ENCODE assay signal across 12 mouse cellular contexts in genomic region chr3:102743781-102744471, GRCm38 (mm10). TPM values are rescaled to one million over a fixed set of nuclear protein-coding genes. Genes with fewer than 3 reads are reported as not detected.
A peak's percentile ranks its signal among the peaks of the same experiment; 100 is the strongest.
DNase-seq lines count a peak whose midpoint lies in the region; ATAC-seq and TF ChIP-seq lines count a peak whose summit lies in the region.
"Had no signal": no experiment of that assay in that cellular context is flagged by ENCODE, and none has a peak within 500 bp of the region (broad histone marks: within the 10 kb centered on the region; RNA-seq: fewer than 3 reads in every experiment).

No protein-coding gene starts in this region.

- H3K4me2 ChIP-seq in heart, embryonic 16.5 days (ENCODE audit: low read depth, low read length) = no peak overlapping the region
- H3K4me2 ChIP-seq in lung, embryonic 16.5 days (ENCODE audit: low read depth, low read length) = no peak overlapping the region
- no peak overlapping the region for H3K4me2 ChIP-seq in forebrain, embryonic 16.5 days (ENCODE audit: low read length)
- H3K4me2 ChIP-seq in stomach, embryonic 16.5 days (ENCODE audit: low read depth, low read length) = no peak overlapping the region

- H3K36me3 ChIP-seq in heart, embryonic 16.5 days (ENCODE audit: control insufficient read depth, insufficient read depth) = no peaks in the 10 kb centered on the region
- no peaks in the 10 kb centered on the region for H3K36me3 ChIP-seq in lung, embryonic 16.5 days (ENCODE audit: control insufficient read depth, insufficient read depth, low read length)
- no peaks in the 10 kb centered on the region for H3K36me3 ChIP-seq in forebrain, embryonic 16.5 days (ENCODE audit: control insufficient read depth, insufficient read depth)
- H3K36me3 ChIP-seq in stomach, embryonic 16.5 days (ENCODE audit: control insufficient read depth, insufficient read depth, low read length) = no peaks in the 10 kb centered on the region

- peak overlapping the region; percentile 64 for H3K27ac ChIP-seq in heart, embryonic 16.5 days (ENCODE audit: low read length)
- peak overlapping the region; percentile 79 for H3K27ac ChIP-seq in lung, embryonic 16.5 days (ENCODE audit: low read length)
- no peak overlapping the region for H3K27ac ChIP-seq in forebrain, embryonic 16.5 days (ENCODE audit: low read length)
- peak overlapping the region; percentile 80 for H3K27ac ChIP-seq in stomach, embryonic 16.5 days (ENCODE audit: low read length)
- H3K27ac ChIP-seq: macrophage had no signal

- no peak overlapping the region for H3K4me3 ChIP-seq in heart, embryonic 16.5 days (ENCODE audit: low read length)
- H3K4me3 ChIP-seq in lung, embryonic 16.5 days (ENCODE audit: low read length) = no peak overlapping the region
- no peak overlapping the region for H3K4me3 ChIP-seq in lung, adult 2 months (replicated peaks; ENCODE audit: extremely low read depth, low read depth, low read length)
- no peak overlapping the region for H3K4me3 ChIP-seq in forebrain, embryonic 16.5 days (replicated peaks; ENCODE audit: low read length)
- no peak overlapping the region for H3K4me3 ChIP-seq in stomach, embryonic 16.5 days (replicated peaks; ENCODE audit: low read length)

- H3K4me1 ChIP-seq in heart, embryonic 16.5 days (ENCODE audit: control insufficient read depth, insufficient read depth, low read length) = peaks cover 31% of the 10 kb centered on the region
- peaks cover 19% of the 10 kb centered on the region for H3K4me1 ChIP-seq in lung, embryonic 16.5 days (replicated peaks; ENCODE audit: control insufficient read depth, insufficient read depth, low read length)
- H3K4me1 ChIP-seq in lung, adult 2 months (ENCODE audit: control insufficient read depth, insufficient read depth, low read length) = peaks cover 34% of the 10 kb centered on the region
- peaks cover 10% of the 10 kb centered on the region for H3K4me1 ChIP-seq in forebrain, embryonic 16.5 days (replicated peaks; ENCODE audit: control insufficient read depth, insufficient read depth, low read length)
- peaks cover 17% of the 10 kb centered on the region for H3K4me1 ChIP-seq in stomach, embryonic 16.5 days (ENCODE audit: control insufficient read depth, insufficient read depth, low read length)

- no peak for ATAC-seq in heart, embryonic 16.5 days (replicated peaks; ENCODE audit: extremely low read depth, insufficient read depth, low FRiP score)
- no peak for ATAC-seq in lung, embryonic 16.5 days (ENCODE audit: low read depth)
- ATAC-seq in forebrain, embryonic 16.5 days = peak; percentile 34; the same call in 1 of the 2 replicates
- ATAC-seq in stomach, embryonic 16.5 days (ENCODE audit: insufficient read depth, low FRiP score) = peak; percentile 44; the same call in 1 of the 2 replicates

- H3K9ac ChIP-seq in heart, embryonic 16.5 days (ENCODE audit: low read length) = no peak overlapping the region
- H3K9ac ChIP-seq in lung, embryonic 16.5 days (ENCODE audit: low read length) = no peak overlapping the region
- H3K9ac ChIP-seq in forebrain, embryonic 16.5 days (replicated peaks; ENCODE audit: low read depth, low read length) = no peak overlapping the region
- H3K9ac ChIP-seq in stomach, embryonic 16.5 days (ENCODE audit: low read length) = no peak overlapping the region

- DNase-seq in heart, postnatal 4 days = no peak
- DNase-seq in lung, adult 2 months = no peak
- DNase-seq in thymus, postnatal 25 days = no peak
- DNase-seq: adrenal gland, postnatal 10 days; cerebellum, adult 11 months; kidney, postnatal 14 days had no signal

- TF ChIP-seq POLR2A in lung, adult 2 months (IDR thresholded peaks at IDR 0.05; ENCODE audit: borderline replicate concordance, extremely low read depth, low read depth, low read length) = no peak

- no peak for TF ChIP-seq CTCF in lung, adult 2 months (IDR thresholded peaks at IDR 0.05; ENCODE audit: insufficient read depth, low read length)

- no peaks in the 10 kb centered on the region for H3K27me3 ChIP-seq in heart, embryonic 16.5 days (ENCODE audit: control insufficient read depth, insufficient read depth, low read length)
- H3K27me3 ChIP-seq in lung, embryonic 16.5 days (ENCODE audit: control insufficient read depth, insufficient read depth, low read depth, low read length) = no peaks in the 10 kb centered on the region
- no peaks in the 10 kb centered on the region for H3K27me3 ChIP-seq in forebrain, embryonic 16.5 days (replicated peaks; ENCODE audit: control insufficient read depth, insufficient read depth, low read length)
- no peaks in the 10 kb centered on the region for H3K27me3 ChIP-seq in stomach, embryonic 16.5 days (ENCODE audit: control insufficient read depth, insufficient read depth, low read length)
- H3K27me3 ChIP-seq: CH12.LX had no signal

- 87% methylated on average over 9 of the region's 9 CpGs for WGBS in heart, embryonic 16.5 days
- WGBS in lung, embryonic 16.5 days = 81% methylated on average over 9 of the region's 9 CpGs
- 80% methylated on average over 9 of the region's 9 CpGs for WGBS in lung, adult 2 months
- WGBS in forebrain, embryonic 16.5 days = 55% methylated on average over 9 of the region's 9 CpGs
- WGBS in stomach, embryonic 16.5 days = 70% methylated on average over 9 of the region's 9 CpGs

- H3K9me3 ChIP-seq in heart, embryonic 16.5 days (replicated peaks; ENCODE audit: control insufficient read depth, low read length) = no peaks in the 10 kb centered on the region
- no peaks in the 10 kb centered on the region for H3K9me3 ChIP-seq in lung, embryonic 16.5 days (ENCODE audit: control insufficient read depth, low read length)
- H3K9me3 ChIP-seq in forebrain, embryonic 16.5 days (ENCODE audit: control insufficient read depth, low read length) = no peaks in the 10 kb centered on the region
- H3K9me3 ChIP-seq in stomach, embryonic 16.5 days (replicated peaks; ENCODE audit: control insufficient read depth, low read length) = no peaks in the 10 kb centered on the region

RNA-seq across cellular contexts. Expression of gene Tspan2, which starts 9.6 kb away (rescaled TPM):
- 27.8 and 27.9 TPM in 2 replicates for polyA plus RNA-seq in heart, embryonic 16.5 days (2015; fragmentation: Nextera tagmentation; extraction: Ambion mirVana)
- total RNA-seq in heart, postnatal 4 days (2021) = 10 to 100 TPM; 49.5 to 50.6 TPM
- polyA plus RNA-seq in lung, embryonic 16.5 days (2015; fragmentation: Nextera tagmentation; extraction: Ambion mirVana) = 17.7 and 17.9 TPM in 2 replicates
- polyA plus RNA-seq in lung, adult 2 months (2012; rRNA removed) = 20.0 and 34.7 TPM in 2 replicates
- 9.1 and 9.4 TPM in 2 replicates for polyA plus RNA-seq in forebrain, embryonic 16.5 days (2015; fragmentation: Nextera tagmentation; extraction: Ambion mirVana)
- polyA plus RNA-seq in stomach, embryonic 16.5 days (2015; fragmentation: Nextera tagmentation; extraction: Ambion mirVana) = 26.3 and 29.5 TPM in 2 replicates

RNA-seq across cellular contexts. Expression of gene Tshb, which starts 38.6 kb away (rescaled TPM):
- polyA plus RNA-seq in heart, embryonic 16.5 days (2015; fragmentation: Nextera tagmentation; extraction: Ambion mirVana) = 0.11 TPM in 1 of 2 replicates, not detected in the other
- not detected for total RNA-seq in heart, postnatal 4 days (2021)
- polyA plus RNA-seq in lung, embryonic 16.5 days (2015; fragmentation: Nextera tagmentation; extraction: Ambion mirVana) = 0.24 and 0.53 TPM in 2 replicates
- polyA plus RNA-seq in lung, adult 2 months (2012; rRNA removed) = 0.38 and 1.5 TPM in 2 replicates
- polyA plus RNA-seq in forebrain, embryonic 16.5 days (2015; fragmentation: Nextera tagmentation; extraction: Ambion mirVana) = 0.24 and 0.48 TPM in 2 replicates
- 0.09 and 0.16 TPM in 2 replicates for polyA plus RNA-seq in stomach, embryonic 16.5 days (2015; fragmentation: Nextera tagmentation; extraction: Ambion mirVana)
- total RNA-seq: adrenal gland, postnatal 10 days; CH12.LX had no signal
- polyA plus RNA-seq: macrophage had no signal

Comparison
In these comparisons a context has a peak if more than half of its experiments do, and no peak if none do; other contexts are left out.
1. ATAC-seq: peak in forebrain, embryonic 16.5 days (single experiment) and stomach, embryonic 16.5 days (single experiment); none in heart, embryonic 16.5 days (single experiment) and lung, embryonic 16.5 days (single experiment).